In genomic region chr2:57231432-57231831, GRCm38 (mm10) we compare ENCODE assay signal across 12 mouse cellular contexts.
"Had no signal": no experiment of that assay in that cellular context is flagged by ENCODE, and none has a peak within 500 bp of the region (broad histone marks: within the 10 kb centered on the region; RNA-seq: fewer than 3 reads in every experiment).

No protein-coding gene starts in this region.

- H3K27me3 ChIP-seq: limb, embryonic 12.5 days; liver, embryonic 13.5 days; lung, embryonic 15.5 days had no signal

- H3K4me3 ChIP-seq: limb, embryonic 12.5 days; liver, embryonic 13.5 days; lung, embryonic 15.5 days; neural tube, embryonic 12.5 days had no signal

- H3K4me1 ChIP-seq: liver, embryonic 13.5 days; neural tube, embryonic 12.5 days had no signal

- H3K36me3 ChIP-seq: limb, embryonic 12.5 days; liver, embryonic 13.5 days; lung, embryonic 15.5 days; neural tube, embryonic 12.5 days had no signal

- ATAC-seq: liver, postnatal 0 days had no signal

- H3K27ac ChIP-seq: limb, embryonic 12.5 days; liver, embryonic 13.5 days; lung, embryonic 15.5 days; neural tube, embryonic 12.5 days had no signal

- H3K4me2 ChIP-seq: limb, embryonic 12.5 days; liver, embryonic 13.5 days; lung, embryonic 15.5 days; neural tube, embryonic 12.5 days had no signal

- H3K9me3 ChIP-seq: limb, embryonic 12.5 days; liver, embryonic 13.5 days; lung, embryonic 15.5 days; neural tube, embryonic 12.5 days had no signal

- H3K9ac ChIP-seq: limb, embryonic 12.5 days; liver, embryonic 13.5 days; liver, postnatal 0 days; lung, embryonic 15.5 days; neural tube, embryonic 12.5 days had no signal

- DNase-seq: kidney, adult 8-10 months; kidney, postnatal 25 days; liver; liver, embryonic 13.5 days; liver, postnatal 0 days; lung, postnatal 36 days; midbrain, embryonic 14.5 days; thymus, adult 2 months; thymus, postnatal 25 days had no signal
